Mouse (Mus musculus): Measurements from ENCODE around the gene Hspa2.

DNA sequence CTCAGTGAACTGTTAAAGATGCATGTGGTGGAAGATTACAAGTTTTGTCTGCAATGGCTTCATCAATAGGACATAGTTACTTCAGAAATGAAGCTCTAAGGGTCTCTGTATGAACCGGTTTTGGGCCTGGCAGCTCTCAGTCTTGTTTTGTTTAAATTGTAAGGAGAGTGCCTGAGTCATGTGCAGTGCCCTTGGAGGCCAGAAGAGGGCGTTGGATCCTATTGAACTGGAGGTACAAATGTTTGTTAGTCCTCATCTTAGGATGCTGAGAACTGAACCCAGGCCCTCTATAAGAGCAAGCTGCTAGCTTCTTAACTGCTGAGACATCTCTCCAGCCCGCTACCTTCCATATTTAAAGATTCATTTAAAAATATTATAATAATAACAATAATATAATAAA, 2.3 kb upstream of the Hspa2 start:
- TF ChIP-seq CTCF (IDR thresholded peaks at IDR 0.05; ENCODE audit: insufficient read depth, low read depth, low read length) (no peak), POLR2A (IDR thresholded peaks at IDR 0.05; ENCODE audit: insufficient read depth, low read depth, low read length) (no peak)

Data from olfactory bulb, adult 2 months (tissue).